ENCODE assay signal across 12 mouse cellular contexts in genomic region chr15:77324426-77324825, GRCm38 (mm10). TPM values are rescaled to one million over a fixed set of nuclear protein-coding genes. Genes with fewer than 3 reads are reported as not detected.
DNase-seq lines count a peak whose midpoint lies in the region; TF ChIP-seq lines count a peak whose summit lies in the region.
"Had no signal": no experiment of that assay in that cellular context is flagged by ENCODE, and none has a peak within 500 bp of the region (broad histone marks: within the 10 kb centered on the region; RNA-seq: fewer than 3 reads in every experiment).

No protein-coding gene starts in this region.

- no peak for TF ChIP-seq CTCF in brain, embryonic 14.5 days (IDR thresholded peaks at IDR 0.05; ENCODE audit: borderline replicate concordance, extremely low read depth, insufficient read depth, insufficient read length)

- intact Hi-C loops in left cerebral cortex, postnatal 4 days (cut with DNase I): no loop called here

- DNase-seq in cerebellum, postnatal 14 days: peak; percentile 38 to 42
- DNase-seq in cerebellum, postnatal 36 days: no peak
- DNase-seq in left cerebral cortex, postnatal 4 days: peak; percentile 24
- DNase-seq in left cerebral cortex, adult 18-20 months (ENCODE audit: low spot score in 2 of 2): no peak
- peak; percentile 34 for DNase-seq in brain, embryonic 14.5 days (ENCODE audit: low read depth)
- no peak for DNase-seq in adrenal gland, adult 18-20 months (ENCODE audit: low spot score in 2 of 2)
- DNase-seq: adrenal gland, adult 8-10 months; adrenal gland, postnatal 14 days; adrenal gland, postnatal 36 days; cerebellum, adult 18-20 months; cerebellum, adult 8-10 months; cerebellum, adult 9-11 months had no signal

- no peak for TF ChIP-seq POLR2A in brain, embryonic 14.5 days (IDR thresholded peaks at IDR 0.05; ENCODE audit: borderline replicate concordance, extremely low read depth, insufficient read depth, insufficient read length, poor library complexity, severe bottlenecking)

RNA-seq across cellular contexts. Expression of gene Rbfox2, which starts 17.6 kb away (rescaled TPM):
- total RNA-seq in left cerebral cortex, postnatal 4 days (2021): 100 to 1,000 TPM; 418 to 432 TPM
- 100 to 1,000 TPM; 239 to 240 TPM for total RNA-seq in left cerebral cortex, adult 18-20 months (2021)
- polyA plus RNA-seq in brain, embryonic 14.5 days (2012; rRNA removed): 315 and 367 TPM in 2 replicates
- 10 to 100 TPM; 41.0 to 48.5 TPM for total RNA-seq in adrenal gland, adult 18-20 months (2021)

Comparison
In these comparisons a context has a peak if more than half of its experiments do, and no peak if none do; other contexts are left out.
1. DNase-seq: peak in cerebellum, postnatal 14 days (2 of 2), left cerebral cortex, postnatal 4 days (single experiment) and brain, embryonic 14.5 days (single experiment); none in cerebellum, postnatal 36 days (0 of 2), left cerebral cortex, adult 18-20 months (0 of 2) and adrenal gland, adult 18-20 months (0 of 2).
2. RNA of gene Rbfox2, which starts 17.6 kb away (total RNA-seq): 418 to 432 TPM in left cerebral cortex, postnatal 4 days and 239 to 240 TPM in left cerebral cortex, adult 18-20 months; 41.0 to 48.5 TPM in adrenal gland, adult 18-20 months; every median in the first group is over 4 times any median in the second.